Mouse (Mus musculus): Measurements from ENCODE around the gene Plcxd3. TPM values are rescaled to one million over a fixed set of nuclear protein-coding genes. Genes with fewer than 3 reads are reported as not detected.
"Not testable (repeated sequence)": the region's sequence is repeated elsewhere in the genome, so short reads cannot be mapped to it uniquely, and the experiment has no call there.

Plcxd3 gene
- polyA plus RNA-seq, 1 experiment from 2014 or later: 9.0 TPM

- not testable (repeated sequence) for H3K4me3 ChIP-seq (ENCODE audit: low read depth, low read length); DNase-seq (ENCODE audit: low spot score); ATAC-seq (ENCODE audit: insufficient read depth, low FRiP score, low TSS enrichment); H3K27me3 ChIP-seq (ENCODE audit: control insufficient read depth, insufficient read depth, low read length); H3K9me3 ChIP-seq (ENCODE audit: control insufficient read depth, low read length); H3K36me3 ChIP-seq (ENCODE audit: control insufficient read depth, insufficient read depth, low read length); H3K27ac ChIP-seq (ENCODE audit: low read depth, low read length); H3K4me2 ChIP-seq (ENCODE audit: low read depth); H3K9ac ChIP-seq (ENCODE audit: low read length); H3K4me1 ChIP-seq (ENCODE audit: control insufficient read depth, insufficient read depth, low read length)
- WGBS: 91% methylated on average over 8 of the region's 8 CpGs
Observed at GRCm38 (mm10) chr15:4598661-4599060, 223.4 kb downstream of the Plcxd3 start.

GRCm38 (mm10) chr15:4599331-4599730 lies 224.0 kb downstream of the Plcxd3 start:
- ATAC-seq (ENCODE audit: insufficient read depth, low FRiP score, low TSS enrichment); H3K27ac ChIP-seq (ENCODE audit: low read depth, low read length); H3K4me1 ChIP-seq (ENCODE audit: control insufficient read depth, insufficient read depth, low read length); H3K36me3 ChIP-seq (ENCODE audit: control insufficient read depth, insufficient read depth, low read length); H3K27me3 ChIP-seq (ENCODE audit: control insufficient read depth, insufficient read depth, low read length); H3K9me3 ChIP-seq (ENCODE audit: control insufficient read depth, low read length); H3K4me3 ChIP-seq (ENCODE audit: low read depth, low read length); H3K4me2 ChIP-seq (ENCODE audit: low read depth); DNase-seq (ENCODE audit: low spot score); H3K9ac ChIP-seq (ENCODE audit: low read length): not testable (repeated sequence)
- WGBS: 91% methylated on average over 8 of the region's 8 CpGs

GRCm38 (mm10) chr15:4605630-4606029 lies 230.3 kb downstream of the Plcxd3 start:
- no peak overlapping the region for H3K9ac ChIP-seq (ENCODE audit: low read length)
- WGBS: 79% methylated on average over 6 of the region's 6 CpGs
- H3K9me3 ChIP-seq (ENCODE audit: control insufficient read depth, low read length): no peaks in the 10 kb centered on the region
- H3K4me1 ChIP-seq (ENCODE audit: control insufficient read depth, insufficient read depth, low read length): no peaks in the 10 kb centered on the region
- no peak overlapping the region for H3K27ac ChIP-seq (ENCODE audit: low read depth, low read length)
- no peaks in the 10 kb centered on the region for H3K27me3 ChIP-seq (ENCODE audit: control insufficient read depth, insufficient read depth, low read length)
- no peaks in the 10 kb centered on the region for H3K36me3 ChIP-seq (ENCODE audit: control insufficient read depth, insufficient read depth, low read length)
- no peak overlapping the region for H3K4me2 ChIP-seq (ENCODE audit: low read depth)
- no peak for ATAC-seq (ENCODE audit: insufficient read depth, low FRiP score, low TSS enrichment)
- H3K4me3 ChIP-seq (ENCODE audit: low read depth, low read length): no peak overlapping the region
- no peak for DNase-seq (ENCODE audit: low spot score)

All from neural tube, embryonic 11.5 days (tissue).